Mouse (Mus musculus) left cerebral cortex, postnatal 4 days (tissue): ENCODE data around the gene L3mbtl4. TPM values are rescaled to one million over a fixed set of nuclear protein-coding genes. Genes with fewer than 3 reads are reported as not detected.

Experiments used
- DNase-seq: peaks from one replicate; pipeline ENCODE4 v3.0.0-alpha.2; 2022
- intact Hi-C: fragments of 180-260 bp; cut with DNase I; formaldehyde crosslinking; loops from one replicate; pipeline ENCODE4 v1.15.1; 2025
- total RNA-seq, 2 experiments: library from RNA; stranded (reverse); gene quantifications; 2 replicates each; pipeline ENCODE4 v1.2.3; 2021

The L3mbtl4 gene
- total RNA-seq: 10 to 100 TPM in 1 of 2 experiments, 1 to 10 TPM in 1; 9.2 to 10.8 TPM

- DNase-seq: peak; percentile 69
- intact Hi-C loops: no loop called here
These were observed at the start of gene L3mbtl4 for GRCm38 (mm10) chr17:68273527-68273926. TSS of gene L3mbtl4 (plus strand) at chr17:68273797.

- intact Hi-C loops: no loop called here
- DNase-seq: no peak
These were observed 43.1 kb upstream of the L3mbtl4 start for GRCm38 (mm10) chr17:68230484-68230883.

GRCm38 (mm10) chr17:68235380-68235779 is 38.2 kb upstream of the L3mbtl4 start:
- peak; percentile 13 for DNase-seq
- intact Hi-C loops: no loop called here

GRCm38 (mm10) chr17:68236992-68237391 is 36.6 kb upstream of the L3mbtl4 start:
- no peak for DNase-seq
- intact Hi-C loops: no loop called here

- intact Hi-C loops: no loop called here
- no peak for DNase-seq
These were observed 33.4 kb upstream of the L3mbtl4 start for GRCm38 (mm10) chr17:68240171-68240570.

GRCm38 (mm10) chr17:68264835-68265557 is 8.6 kb upstream of the L3mbtl4 start:
- intact Hi-C loops: no loop called here
- DNase-seq: no peak

GRCm38 (mm10) chr17:68273954-68274353 is 357 bp downstream of the L3mbtl4 start:
- intact Hi-C loops: no loop called here
- peak; percentile 23 for DNase-seq

- intact Hi-C loops: no loop called here
- DNase-seq: no peak
These were observed 1.5 kb downstream of the L3mbtl4 start for GRCm38 (mm10) chr17:68275138-68275537.

- intact Hi-C loops: loop anchor here (10.0 kb wide), 1 partner anchor 554 kb away; no protein-coding TSS in a partner anchor
- no peak for DNase-seq
These were observed 7.3 kb downstream of the L3mbtl4 start for GRCm38 (mm10) chr17:68280915-68281314.

- DNase-seq: no peak
- intact Hi-C loops: loop anchor here (10.0 kb wide), 1 partner anchor 550 kb away; no protein-coding TSS in a partner anchor
These were observed 11.7 kb downstream of the L3mbtl4 start for GRCm38 (mm10) chr17:68285119-68285782.

- DNase-seq: no peak
- intact Hi-C loops: loop anchor here (10.0 kb wide), 1 partner anchor 547 kb away; no protein-coding TSS in a partner anchor
These were observed 14.5 kb downstream of the L3mbtl4 start for GRCm38 (mm10) chr17:68288094-68288493.

GRCm38 (mm10) chr17:68288699-68289098 is 15.1 kb downstream of the L3mbtl4 start:
- intact Hi-C loops: loop anchor here (10.0 kb wide), 1 partner anchor 546 kb away; no protein-coding TSS in a partner anchor
- no peak for DNase-seq

GRCm38 (mm10) chr17:68291713-68292364 is 18.2 kb downstream of the L3mbtl4 start:
- DNase-seq: no peak
- intact Hi-C loops: no loop called here

GRCm38 (mm10) chr17:68308381-68308780 is 34.8 kb downstream of the L3mbtl4 start:
- peak; percentile 30 for DNase-seq
- intact Hi-C loops: no loop called here

GRCm38 (mm10) chr17:68312286-68312927 is 38.8 kb downstream of the L3mbtl4 start:
- intact Hi-C loops: no loop called here
- no peak for DNase-seq

GRCm38 (mm10) chr17:68320940-68321339 is 47.3 kb downstream of the L3mbtl4 start:
- no peak for DNase-seq
- intact Hi-C loops: no loop called here

GRCm38 (mm10) chr17:68322607-68323006 is 49.0 kb downstream of the L3mbtl4 start:
- intact Hi-C loops: no loop called here
- DNase-seq: no peak

- intact Hi-C loops: no loop called here
- no peak for DNase-seq
These were observed 58.6 kb downstream of the L3mbtl4 start for GRCm38 (mm10) chr17:68332225-68332624.

- DNase-seq: no peak
- intact Hi-C loops: no loop called here
These were observed 59.8 kb downstream of the L3mbtl4 start for GRCm38 (mm10) chr17:68333382-68333781.

- intact Hi-C loops: no loop called here
- DNase-seq: no peak
These were observed 65.4 kb downstream of the L3mbtl4 start for GRCm38 (mm10) chr17:68338917-68339553.
